Mouse (Mus musculus) cerebellum, adult 2 months (tissue): ENCODE measurements around the gene Cyb561d2. TPM values are rescaled to one million over a fixed set of nuclear protein-coding genes. Genes with fewer than 3 reads are reported as not detected.

Experiments used
- DNase-seq, 2 experiments: peaks; one replicate each; pipeline ENCODE4 v3.0.0; 2021
- H3K27ac ChIP-seq: fragments of 200-500 bp; 2 replicates; pipeline ENCODE4 v1.5.1; 2012; ENCODE audit warnings: low read length, control low read depth, inconsistent platforms; ENCODE audit not compliant: insufficient read depth
- H3K27me3 ChIP-seq: fragments of 200-500 bp; 2 replicates; pipeline ENCODE4 v1.6.1; 2012; ENCODE audit warnings: inconsistent platforms, mild to moderate bottlenecking, low read length, moderate library complexity; ENCODE audit not compliant: control insufficient read depth, insufficient read depth
- H3K4me1 ChIP-seq: fragments of 200-500 bp; 2 replicates; pipeline ENCODE4 v1.6.1; 2011; ENCODE audit warnings: low read length; ENCODE audit not compliant: control insufficient read depth, insufficient read depth
- H3K4me3 ChIP-seq: fragments of 200-500 bp; replicated peaks from 2 replicates; pipeline ENCODE3; 2011; ENCODE audit warnings: mild to moderate bottlenecking, low read depth, low read length, control low read depth; ENCODE audit not compliant: insufficient read depth
- CTCF ChIP-seq: fragments of 200-500 bp; IDR thresholded peaks from 2 replicates; pipeline ENCODE4 v1.5.1; 2011; ENCODE audit warnings: low read depth, mild to moderate bottlenecking, control low read depth, low read length, moderate library complexity, borderline replicate concordance; ENCODE audit not compliant: insufficient read depth
- POLR2A ChIP-seq: fragments of 200-500 bp; IDR thresholded peaks from 2 replicates; pipeline ENCODE4 v1.6.1; 2011; ENCODE audit warnings: low read length, control low read depth, borderline replicate concordance; ENCODE audit not compliant: insufficient read depth
- WGBS: fragments of 180-500 bp; shearing (Covaris S2); methylation state at CpG from one replicate; pipeline ENCODE4 v1.1.7; 2018; 5-methylcytosine and 5-hydroxymethylcytosine counted together
- polyA plus RNA-seq: library from polyadenylated mRNA; depleted of rRNA; stranded (reverse); fragments of >200 nt; gene quantifications from 2 replicates; pipeline ENCODE4 v1.2.3, GENCODE M21; 2012

Gene Cyb561d2
- polyA plus RNA-seq, 1 experiment: 21.2 TPM

DNA sequence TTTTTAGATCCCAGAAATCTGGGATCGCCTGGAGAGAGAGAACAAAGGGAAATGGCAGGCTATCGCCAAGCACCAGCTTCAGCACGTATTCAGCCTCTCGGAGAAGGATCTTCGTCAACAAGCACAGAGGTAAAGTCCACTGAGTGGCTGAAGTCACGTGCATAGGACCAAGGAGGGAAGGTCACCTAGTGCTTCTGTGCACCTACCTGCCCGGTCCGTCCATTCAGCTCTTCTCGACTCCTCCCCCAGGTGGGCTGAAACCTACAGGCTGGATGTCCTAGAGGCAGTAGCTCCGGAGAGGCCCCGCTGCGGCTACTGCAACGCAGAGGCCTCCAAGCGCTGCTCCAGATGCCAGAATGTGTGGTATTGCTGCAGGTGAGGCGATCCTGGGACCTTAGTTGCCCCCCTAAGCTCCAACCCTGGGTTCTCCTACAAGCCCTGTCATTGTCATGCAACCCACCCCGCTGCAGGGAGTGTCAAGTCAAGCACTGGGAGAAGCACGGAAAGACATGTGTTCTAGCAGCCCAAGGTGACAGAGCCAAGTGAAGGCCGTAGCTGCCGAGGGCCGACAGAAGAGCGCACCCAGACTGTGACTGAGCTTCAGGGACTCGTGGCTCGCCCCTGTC, 8.6 kb upstream of the Cyb561d2 start:
- H3K27ac ChIP-seq: no peak overlapping the region
- no peak overlapping the region for H3K4me3 ChIP-seq
- TF ChIP-seq CTCF (no peak), POLR2A (no peak)
- 69% methylated on average over 23 of the region's 23 CpGs for WGBS
- no peaks in the 10 kb centered on the region; the same call in 1 of the 2 replicates for H3K4me1 ChIP-seq
- no peak for DNase-seq
- H3K27me3 ChIP-seq: no peaks in the 10 kb centered on the region

DNA sequence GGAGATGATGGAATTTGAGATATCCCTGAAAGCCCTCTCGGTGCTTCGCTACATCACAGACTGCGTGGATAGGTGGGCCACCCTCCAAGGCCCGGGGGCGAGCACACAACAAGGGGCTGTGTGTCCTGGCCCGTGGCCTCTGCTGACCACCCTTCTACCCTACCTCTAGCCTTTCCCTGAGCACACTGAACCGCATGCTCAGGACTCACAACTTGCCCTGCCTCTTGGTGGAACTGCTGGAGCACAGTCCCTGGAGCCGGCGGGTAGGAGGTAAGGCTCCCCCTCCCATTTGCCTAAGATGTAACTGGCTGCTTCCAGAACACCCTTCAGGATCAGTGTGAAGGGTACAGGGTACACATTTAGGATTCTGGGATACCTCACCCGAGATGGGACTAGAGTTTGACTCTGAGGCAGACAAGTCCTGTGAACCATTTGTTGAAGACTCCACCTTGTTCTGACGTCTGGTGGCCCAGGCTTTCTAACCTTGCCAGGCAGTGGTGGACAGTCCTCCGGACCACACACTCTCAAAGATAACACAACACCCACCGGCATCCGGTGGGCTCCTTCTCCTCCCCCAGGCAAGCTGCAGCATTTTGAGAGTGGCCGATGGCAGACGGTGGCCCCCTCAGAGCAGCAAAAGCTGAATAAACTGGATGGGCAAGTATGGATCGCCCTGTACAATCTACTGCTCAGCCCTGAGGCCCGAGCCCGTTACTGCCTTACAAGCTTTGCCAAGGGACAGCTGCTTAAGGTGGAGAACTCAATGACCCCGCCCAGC, 7.5 kb upstream of the Cyb561d2 start:
- Histone ChIP-seq H3K27ac (no peak overlapping the region), H3K27me3 (no peaks in the 10 kb centered on the region), H3K4me1 (no peaks in the 10 kb centered on the region; the same call in 1 of the 2 replicates), H3K4me3 (no peak overlapping the region)
- 86% methylated on average over 20 of the region's 20 CpGs for WGBS
- no peak for DNase-seq
- TF ChIP-seq POLR2A (no peak), CTCF (no peak)

DNA sequence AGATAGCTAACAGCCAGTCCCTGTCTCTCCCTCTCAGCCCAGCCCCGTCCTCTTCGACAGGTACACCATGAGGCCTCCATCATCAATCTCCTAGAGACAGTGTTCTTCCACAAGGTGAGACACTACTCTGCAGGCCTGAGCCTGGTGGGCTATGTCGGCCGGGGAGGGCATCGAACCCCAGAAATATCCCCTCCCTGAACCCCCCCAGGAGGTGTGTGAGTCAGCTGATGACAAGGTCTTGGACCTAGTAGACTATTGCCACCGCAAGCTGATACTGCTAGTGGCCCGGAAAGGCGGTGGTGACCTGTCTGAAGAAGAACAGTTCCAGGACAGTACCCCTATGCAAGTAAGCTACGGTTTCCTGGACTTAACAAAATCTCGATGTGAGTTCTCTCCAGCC, 6.8 kb upstream of the Cyb561d2 start:
- Histone ChIP-seq H3K27me3 (no peaks in the 10 kb centered on the region), H3K27ac (no peak overlapping the region), H3K4me1 (no peaks in the 10 kb centered on the region; the same call in 1 of the 2 replicates), H3K4me3 (no peak overlapping the region)
- WGBS: 92% methylated on average over 10 of the region's 10 CpGs
- DNase-seq: no peak
- TF ChIP-seq CTCF (no peak), POLR2A (no peak)

DNA sequence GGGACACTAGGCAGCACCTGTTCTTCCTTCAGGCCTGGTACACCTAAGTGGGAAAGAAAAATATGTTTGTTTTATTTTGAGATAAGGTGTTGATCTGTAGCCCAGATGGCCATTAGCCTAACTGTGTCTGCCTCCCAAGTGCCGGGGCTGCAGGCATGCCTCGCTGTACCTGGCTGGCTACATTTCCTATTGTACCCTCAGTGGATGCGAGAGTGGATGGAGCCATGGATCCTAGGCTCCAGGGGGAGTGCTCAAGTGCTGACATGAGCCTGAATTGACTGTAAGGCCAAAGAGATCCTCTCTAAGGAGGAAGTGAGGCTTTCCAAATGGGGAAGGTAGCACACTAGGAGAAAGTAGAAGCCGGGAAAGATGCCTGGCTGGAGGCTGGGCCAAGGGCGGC, 6.0 kb upstream of the Cyb561d2 start:
- no peaks in the 10 kb centered on the region for H3K27me3 ChIP-seq
- no peak for DNase-seq
- H3K4me1 ChIP-seq: no peaks in the 10 kb centered on the region; the same call in none of the 2 replicates
- H3K4me3 ChIP-seq: no peak overlapping the region
- TF ChIP-seq CTCF (no peak), POLR2A (no peak)
- 84% methylated on average over 5 of the region's 5 CpGs for WGBS
- H3K27ac ChIP-seq: no peak overlapping the region

DNA sequence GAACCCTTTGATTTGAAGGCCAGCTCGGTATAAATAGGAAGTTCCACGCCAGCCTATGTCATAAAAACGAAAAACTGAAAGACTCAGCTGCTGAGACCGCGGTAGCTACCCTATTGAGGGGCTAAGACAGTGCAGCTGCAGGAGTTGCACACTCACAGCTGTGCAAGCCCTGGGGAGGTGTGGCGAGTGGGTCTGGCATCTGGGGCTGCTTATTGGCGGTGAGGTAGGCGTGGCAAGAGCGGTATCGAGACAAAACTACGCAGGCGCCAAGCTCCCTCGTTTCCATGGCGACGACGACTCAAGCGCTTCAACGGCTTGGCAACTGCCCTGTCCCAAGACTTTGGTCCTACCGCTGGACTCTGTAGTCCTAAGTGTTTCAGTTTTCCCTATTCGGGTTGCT, 5.0 kb upstream of the Cyb561d2 start, which contains the start of gene Zmynd10:
Zmynd10 (plus strand) TSS at position 273 of the 400 bp plus-strand sequence.
- H3K27ac ChIP-seq: no peak within 1 kb of the TSS
- H3K27me3 ChIP-seq: no peaks in the 10 kb centered on the region
- no peak for TF ChIP-seq CTCF
- no peak for TF ChIP-seq POLR2A
- H3K4me3 ChIP-seq: no peak within 1 kb of the TSS
- DNase-seq: peak in 1 of 2 experiments; percentile 46
- WGBS: 14% methylated on average over 20 of the region's 20 CpGs
- H3K4me1 ChIP-seq: no peaks in the 10 kb centered on the region; the same call in none of the 2 replicates

DNA sequence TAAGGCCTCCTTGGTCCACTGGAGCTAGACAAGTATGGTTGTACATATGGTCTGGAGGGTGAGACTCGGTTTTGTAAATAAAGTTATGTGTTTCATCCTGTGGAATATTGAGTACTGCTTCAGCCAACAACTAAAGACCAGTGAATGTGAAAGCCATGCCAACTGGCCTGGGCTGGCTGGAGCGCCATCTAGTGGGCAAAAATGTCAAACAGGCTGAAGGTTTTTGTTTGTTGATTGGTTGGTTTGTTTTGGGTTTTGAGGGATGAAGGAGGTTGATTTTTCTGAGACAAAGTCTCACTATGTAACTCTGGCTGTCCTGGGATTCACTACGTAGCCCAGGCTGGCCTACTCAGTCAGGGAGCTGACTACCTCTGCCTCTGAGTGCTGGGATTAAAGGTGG, 3.6 kb upstream of the Cyb561d2 start:
- H3K4me3 ChIP-seq: no peak overlapping the region
- H3K4me1 ChIP-seq: no peaks in the 10 kb centered on the region; the same call in none of the 2 replicates
- H3K27me3 ChIP-seq: no peaks in the 10 kb centered on the region
- H3K27ac ChIP-seq: no peak overlapping the region
- peak; percentile 72 to 83 for DNase-seq
- TF ChIP-seq CTCF (peak; percentile 83), POLR2A (no peak)
- 7% methylated on average over 3 of the region's 3 CpGs for WGBS

DNA sequence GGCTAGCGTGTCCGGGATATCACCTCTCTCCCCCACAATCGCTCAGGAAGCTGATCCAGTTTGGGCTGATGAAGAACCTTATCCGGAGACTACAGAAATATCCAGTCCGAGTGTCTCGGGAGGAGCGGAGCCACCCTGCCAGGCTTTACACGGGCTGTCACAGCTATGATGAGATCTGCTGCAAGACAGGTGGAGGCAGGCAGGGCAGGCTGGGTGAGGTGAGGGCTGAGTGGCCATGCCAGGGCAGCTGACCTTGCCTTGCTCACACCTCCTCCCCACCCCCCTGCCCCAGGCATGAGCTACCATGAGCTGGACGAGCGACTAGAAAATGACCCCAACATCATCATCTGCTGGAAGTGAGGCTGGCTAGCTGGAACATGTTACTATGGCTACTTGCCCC, 3.2 kb upstream of the Cyb561d2 start:
- Histone ChIP-seq H3K4me3 (no peak overlapping the region), H3K4me1 (no peaks in the 10 kb centered on the region; the same call in none of the 2 replicates), H3K27ac (no peak overlapping the region), H3K27me3 (no peaks in the 10 kb centered on the region)
- 79% methylated on average over 10 of the region's 10 CpGs for WGBS
- no peak for DNase-seq
- TF ChIP-seq POLR2A (no peak), CTCF (no peak)

DNA sequence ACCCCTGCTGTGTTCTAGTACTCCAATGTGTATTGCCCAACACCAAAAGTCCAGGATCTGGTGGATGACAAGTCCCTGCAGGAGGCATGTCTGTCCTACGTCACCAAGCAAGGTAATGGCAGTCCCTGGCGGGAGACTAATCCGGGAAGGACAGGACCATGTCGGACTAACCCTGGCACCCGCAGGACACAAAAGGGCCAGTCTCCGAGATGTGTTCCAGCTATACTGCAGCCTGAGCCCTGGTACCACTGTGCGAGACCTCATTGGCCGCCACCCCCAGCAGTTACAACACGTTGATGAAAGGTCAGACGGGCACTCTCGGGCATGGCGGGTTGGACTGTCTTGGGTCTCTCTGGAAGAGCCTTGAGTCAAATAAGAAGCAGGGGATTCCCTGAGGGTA, 2.7 kb upstream of the Cyb561d2 start:
- DNase-seq: no peak
- TF ChIP-seq POLR2A: no peak
- TF ChIP-seq CTCF: no peak
- H3K4me3 ChIP-seq: no peak overlapping the region
- no peaks in the 10 kb centered on the region for H3K27me3 ChIP-seq
- 91% methylated on average over 12 of the region's 12 CpGs for WGBS
- H3K4me1 ChIP-seq: no peaks in the 10 kb centered on the region; the same call in none of the 2 replicates
- no peak overlapping the region for H3K27ac ChIP-seq
